Mouse (Mus musculus) liver, embryonic 13.5 days (tissue): ENCODE data around the gene Zfp248. TPM values are rescaled to one million over a fixed set of nuclear protein-coding genes. Genes with fewer than 3 reads are reported as not detected.
A peak's percentile ranks its signal among the peaks of the same experiment; 100 is the strongest.

ENCODE experiments used
- ATAC-seq: fragments of 200-750 bp; cut with Nextera tagmentation; 2 replicates; pipeline ENCODE4 v1.8.0; 2017; ENCODE audit warnings: low read depth, mild to moderate bottlenecking, moderate number of reproducible peaks, moderate library complexity
- DNase-seq: peaks from one replicate; pipeline ENCODE4 v3.0.0; 2022
- H3K27ac ChIP-seq: fragments of 300-500 bp; sonication (generic); 2 replicates; pipeline ENCODE4 v1.5.1; 2015; ENCODE audit warnings: moderate library complexity, mild to moderate bottlenecking, inconsistent platforms
- H3K27me3 ChIP-seq: fragments of 300-500 bp; sonication (generic); 2 replicates; pipeline ENCODE4 v1.6.1; 2015; ENCODE audit warnings: mild to moderate bottlenecking, inconsistent platforms
- H3K36me3 ChIP-seq: fragments of 300-500 bp; sonication (generic); 2 replicates; pipeline ENCODE4 v1.6.1; 2015; ENCODE audit warnings: mild to moderate bottlenecking, inconsistent platforms
- H3K4me1 ChIP-seq: fragments of 300-500 bp; sonication (generic); replicated peaks from 2 replicates; pipeline ENCODE4 v1.6.1; 2015; ENCODE audit warnings: inconsistent platforms
- H3K4me2 ChIP-seq: fragments of 300-500 bp; sonication (generic); 2 replicates; pipeline ENCODE4 v1.6.1; 2015; ENCODE audit warnings: inconsistent platforms, mild to moderate bottlenecking, moderate library complexity
- H3K4me3 ChIP-seq: fragments of 300-500 bp; sonication (generic); replicated peaks from 2 replicates; pipeline ENCODE4 v1.5.1; 2015; ENCODE audit warnings: mild to moderate bottlenecking, inconsistent platforms
- H3K9ac ChIP-seq: fragments of 300-500 bp; sonication (generic); 2 replicates; pipeline ENCODE4 v1.6.1; 2015; ENCODE audit warnings: mild to moderate bottlenecking, inconsistent platforms
- H3K9me3 ChIP-seq: fragments of 300-500 bp; sonication (generic); replicated peaks from 2 replicates; pipeline ENCODE4 v1.6.1; 2016; ENCODE audit warnings: inconsistent platforms
- WGBS: fragments of 180-500 bp; shearing (Covaris S2); methylation state at CpG from one replicate; pipeline ENCODE4 v1.1.7; 2015; ENCODE audit not compliant: insufficient replicate concordance; 5-methylcytosine and 5-hydroxymethylcytosine counted together
- polyA plus RNA-seq: library from polyadenylated mRNA; unstranded; fragments of >200 nt; fragmentation: Nextera tagmentation; extraction: Ambion mirVana; gene quantifications from 2 replicates; pipeline ENCODE4 v1.2.1, GENCODE M21; 2015

Gene Zfp248
- polyA plus RNA-seq, result 1.2 and 1.6 TPM in 2 replicates

GRCm38 (mm10) chr6:118455042-118455631, at the start of gene Zfp248:
TSS of gene Zfp248 (minus strand) at chr6:118455528.
- H3K9ac ChIP-seq, result peak within 1 kb of the TSS; percentile 79

GRCm38 (mm10) chr6:118499010-118499409, 43.7 kb upstream of the Zfp248 start:
- H3K27ac ChIP-seq, result no peak overlapping the region
- H3K9me3 ChIP-seq, result no peaks in the 10 kb centered on the region
- DNase-seq (no peak), ATAC-seq (no peak)
- peaks cover 11% of the 10 kb centered on the region; the same call in 1 of the 2 replicates for H3K36me3 ChIP-seq
- no peak overlapping the region for H3K9ac ChIP-seq
- no peaks in the 10 kb centered on the region for H3K27me3 ChIP-seq
- no peaks in the 10 kb centered on the region for H3K4me1 ChIP-seq
- H3K4me3 ChIP-seq, result no peak overlapping the region
- WGBS, result 59% methylated on average over 7 of the region's 7 CpGs
- no peak overlapping the region for H3K4me2 ChIP-seq

More at GRCm38 (mm10) chr6:118455042-118455631, at the start of gene Zfp248:
- no peaks in the 10 kb centered on the region for H3K36me3 ChIP-seq
- under 1% methylated on average over 43 of the region's 43 CpGs for WGBS
- H3K27me3 ChIP-seq, result no peaks in the 10 kb centered on the region
- 0 out of 2 replicates have a peak, but pooled peaks cover 10% of the 10 kb centered on the region for H3K4me1 ChIP-seq
- peak within 1 kb of the TSS; percentile 90 for H3K4me2 ChIP-seq
- ATAC-seq (peak; percentile 84), DNase-seq (peak; percentile 64)
- no peaks in the 10 kb centered on the region for H3K9me3 ChIP-seq
- H3K27ac ChIP-seq, result peak within 1 kb of the TSS; percentile 67
- H3K4me3 ChIP-seq, result peak within 1 kb of the TSS; percentile 73

GRCm38 (mm10) chr6:118482125-118482524, 26.8 kb upstream of the Zfp248 start:
- WGBS, result 76% methylated on average over 1 of the region's 1 CpGs
- Histone ChIP-seq H3K4me2 (no peak overlapping the region), H3K9me3 (no peaks in the 10 kb centered on the region), H3K27me3 (peaks cover 28% of the 10 kb centered on the region), H3K27ac (no peak overlapping the region), H3K36me3 (no peaks in the 10 kb centered on the region), H3K9ac (no peak overlapping the region), H3K4me1 (peaks cover 7% of the 10 kb centered on the region; the same call in 1 of the 2 replicates), H3K4me3 (no peak overlapping the region)
- ATAC-seq (no peak), DNase-seq (no peak)

- Histone ChIP-seq H3K4me1 (peaks cover 7% of the 10 kb centered on the region; the same call in 1 of the 2 replicates), H3K9ac (peak within 1 kb of the TSS; percentile 58), H3K27me3 (peaks cover 28% of the 10 kb centered on the region), H3K9me3 (no peaks in the 10 kb centered on the region), H3K27ac (peak within 1 kb of the TSS; percentile 47; the same call in 1 of the 2 replicates), H3K4me3 (peak within 1 kb of the TSS; percentile 55), H3K4me2 (peak within 1 kb of the TSS; percentile 68), H3K36me3 (no peaks in the 10 kb centered on the region)
- peak; percentile 38 for DNase-seq
- 1% methylated on average over 45 of the region's 57 CpGs for WGBS
- peak; percentile 85 for ATAC-seq
These were observed 23.8 kb upstream of the Zfp248 start, which contains the start of gene Zfp9 for GRCm38 (mm10) chr6:118478957-118479708. TSS of gene Zfp9 (minus strand) at chr6:118479320.

GRCm38 (mm10) chr6:118477875-118478785, 22.8 kb upstream of the Zfp248 start:
- H3K4me1 ChIP-seq, result peaks cover 7% of the 10 kb centered on the region; the same call in 1 of the 2 replicates
- H3K36me3 ChIP-seq, result no peaks in the 10 kb centered on the region
- no peak overlapping the region for H3K27ac ChIP-seq
- H3K4me2 ChIP-seq, result peak overlapping the region; percentile 68
- no peak for DNase-seq
- H3K4me3 ChIP-seq, result peak overlapping the region; percentile 55
- ATAC-seq, result no peak
- WGBS, result 63% methylated on average over 10 of the region's 10 CpGs
- peak overlapping the region; percentile 58 for H3K9ac ChIP-seq
- H3K9me3 ChIP-seq, result no peaks in the 10 kb centered on the region
- peaks cover 28% of the 10 kb centered on the region for H3K27me3 ChIP-seq

- Histone ChIP-seq H3K36me3 (no peaks in the 10 kb centered on the region), H3K4me1 (no peaks in the 10 kb centered on the region), H3K4me2 (no peak overlapping the region), H3K4me3 (no peak overlapping the region), H3K9ac (no peak overlapping the region), H3K27me3 (no peaks in the 10 kb centered on the region), H3K27ac (no peak overlapping the region), H3K9me3 (no peaks in the 10 kb centered on the region)
- 70% methylated on average over 15 of the region's 15 CpGs for WGBS
- no peak for DNase-seq
- ATAC-seq, result no peak
These were observed 6.9 kb upstream of the Zfp248 start for GRCm38 (mm10) chr6:118462069-118462705.

- no peaks in the 10 kb centered on the region for H3K36me3 ChIP-seq
- ATAC-seq (no peak), DNase-seq (no peak)
- 0 out of 2 replicates have a peak, but pooled peaks cover 10% of the 10 kb centered on the region for H3K4me1 ChIP-seq
- no peak overlapping the region for H3K4me2 ChIP-seq
- no peak overlapping the region for H3K4me3 ChIP-seq
- no peak overlapping the region for H3K27ac ChIP-seq
- no peaks in the 10 kb centered on the region for H3K27me3 ChIP-seq
- no peaks in the 10 kb centered on the region for H3K9me3 ChIP-seq
- H3K9ac ChIP-seq, result no peak overlapping the region
- WGBS, result 73% methylated on average over 1 of the region's 1 CpGs
These were observed 2.4 kb upstream of the Zfp248 start for GRCm38 (mm10) chr6:118457726-118458125.

GRCm38 (mm10) chr6:118454452-118454851, 876 bp downstream of the Zfp248 start:
- Histone ChIP-seq H3K36me3 (no peaks in the 10 kb centered on the region), H3K9ac (peak overlapping the region; percentile 79), H3K27me3 (no peaks in the 10 kb centered on the region), H3K27ac (no peak overlapping the region), H3K4me3 (peak overlapping the region; percentile 73), H3K4me1 (0 out of 2 replicates have a peak, but pooled peaks cover 10% of the 10 kb centered on the region), H3K9me3 (no peaks in the 10 kb centered on the region), H3K4me2 (peak overlapping the region; percentile 90)
- DNase-seq (no peak), ATAC-seq (no peak)
- WGBS, result 50% methylated on average over 8 of the region's 8 CpGs

- DNase-seq (no peak), ATAC-seq (no peak)
- Histone ChIP-seq H3K9ac (no peak overlapping the region), H3K4me3 (no peak overlapping the region), H3K4me1 (no peaks in the 10 kb centered on the region), H3K27me3 (no peaks in the 10 kb centered on the region), H3K36me3 (peaks cover 28% of the 10 kb centered on the region), H3K9me3 (no peaks in the 10 kb centered on the region), H3K4me2 (no peak overlapping the region), H3K27ac (no peak overlapping the region)
- 66% methylated on average over 4 of the region's 4 CpGs for WGBS
These were observed 23.8 kb downstream of the Zfp248 start for GRCm38 (mm10) chr6:118431502-118431901.

GRCm38 (mm10) chr6:118426666-118427065, 28.7 kb downstream of the Zfp248 start:
- no peaks in the 10 kb centered on the region for H3K9me3 ChIP-seq
- no peak for DNase-seq
- H3K27ac ChIP-seq, result no peak overlapping the region
- no peaks in the 10 kb centered on the region for H3K4me1 ChIP-seq
- ATAC-seq, result no peak
- H3K27me3 ChIP-seq, result no peaks in the 10 kb centered on the region
- WGBS, result 63% methylated on average over 1 of the region's 1 CpGs
- no peak overlapping the region for H3K4me2 ChIP-seq
- peaks cover 22% of the 10 kb centered on the region for H3K36me3 ChIP-seq
- H3K9ac ChIP-seq, result no peak overlapping the region
- no peak overlapping the region for H3K4me3 ChIP-seq
